Mouse (Mus musculus): ENCODE results near the gene 1700109H08Rik.
"Not testable (repeated sequence)": the region's sequence is repeated elsewhere in the genome, so short reads cannot be mapped to it uniquely, and the experiment has no call there.

1700109H08Rik gene

DNA sequence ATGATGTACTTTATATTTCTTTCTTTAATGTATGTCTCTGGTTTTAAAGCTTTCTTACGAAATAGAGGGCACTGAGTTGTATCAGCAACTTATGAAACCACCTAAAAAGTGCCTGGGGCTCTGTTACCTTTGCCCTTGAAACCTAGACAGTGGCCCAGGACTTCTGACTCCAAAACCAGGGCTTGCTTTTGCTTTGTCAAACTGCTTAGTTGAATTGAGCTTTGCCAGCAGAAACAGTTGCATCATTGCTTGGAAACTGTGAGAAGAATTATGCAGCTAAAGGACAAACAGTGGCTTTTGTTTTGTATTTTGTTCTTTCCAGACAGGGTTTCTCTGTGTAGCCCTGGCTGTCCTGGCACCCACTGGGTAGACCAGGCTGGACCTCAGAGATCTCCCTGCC, 28.9 kb downstream of the 1700109H08Rik start:
- DNase-seq (ENCODE audit: low spot score): no peak

DNA sequence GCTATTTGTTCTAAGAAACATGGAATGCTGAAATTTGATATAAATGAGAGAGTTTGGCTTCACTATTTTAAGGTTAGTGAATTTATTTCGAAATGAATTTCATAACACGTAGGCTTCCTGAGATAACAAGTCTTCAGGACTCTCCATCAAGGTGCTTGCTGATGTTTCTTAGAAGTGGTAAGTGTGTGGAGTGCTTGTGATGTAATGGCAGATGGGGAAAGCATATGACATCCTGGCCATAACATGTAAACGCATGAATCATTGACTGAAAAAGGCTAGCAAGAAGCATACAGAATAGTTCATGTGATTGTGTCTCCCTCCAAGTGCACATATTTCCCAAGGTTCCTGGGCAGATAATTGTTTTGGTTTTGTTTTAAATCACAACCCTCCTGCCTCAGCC, 29.4 kb downstream of the 1700109H08Rik start:
- DNase-seq (ENCODE audit: low spot score): no peak

DNA sequence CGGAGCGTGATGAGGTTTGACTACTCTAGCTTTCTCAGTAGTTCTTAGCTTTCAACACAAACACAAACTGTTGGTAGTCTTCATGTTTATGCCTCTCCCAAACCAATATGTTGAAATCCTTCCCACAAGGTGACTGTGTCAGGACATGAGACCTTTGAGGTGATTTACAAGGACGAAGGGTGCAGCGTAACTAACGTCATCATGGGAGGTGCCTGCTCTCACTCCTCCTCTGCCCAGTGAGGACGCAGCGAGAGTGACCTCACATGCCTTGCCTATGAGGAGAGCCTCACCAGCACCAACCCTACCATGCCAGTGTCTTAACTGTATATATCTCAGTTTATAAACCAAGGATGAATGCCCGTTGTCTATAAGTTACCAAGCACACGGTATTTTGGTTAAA, 35.7 kb downstream of the 1700109H08Rik start:
- DNase-seq (ENCODE audit: low spot score): no peak

DNA sequence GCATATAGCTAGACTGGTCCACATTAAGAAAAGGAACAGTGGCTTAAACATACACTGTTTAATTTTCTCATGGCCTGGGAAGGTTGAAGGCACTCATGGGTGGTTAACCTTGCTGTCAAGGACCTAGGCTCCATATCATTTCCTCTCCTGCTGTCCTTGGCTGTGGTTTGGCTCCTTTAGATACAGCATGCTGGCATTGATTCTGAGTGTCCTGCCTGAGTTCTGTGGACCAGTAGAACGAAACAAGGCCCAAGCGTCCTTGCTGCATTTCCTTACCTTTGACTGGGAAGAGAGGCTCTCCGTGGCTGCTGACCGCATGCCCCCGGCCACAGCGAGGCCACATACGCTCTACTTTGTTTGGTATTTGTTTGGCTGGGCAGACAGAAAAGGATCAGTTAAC, 37.9 kb downstream of the 1700109H08Rik start:
- DNase-seq (ENCODE audit: low spot score): no peak

DNA sequence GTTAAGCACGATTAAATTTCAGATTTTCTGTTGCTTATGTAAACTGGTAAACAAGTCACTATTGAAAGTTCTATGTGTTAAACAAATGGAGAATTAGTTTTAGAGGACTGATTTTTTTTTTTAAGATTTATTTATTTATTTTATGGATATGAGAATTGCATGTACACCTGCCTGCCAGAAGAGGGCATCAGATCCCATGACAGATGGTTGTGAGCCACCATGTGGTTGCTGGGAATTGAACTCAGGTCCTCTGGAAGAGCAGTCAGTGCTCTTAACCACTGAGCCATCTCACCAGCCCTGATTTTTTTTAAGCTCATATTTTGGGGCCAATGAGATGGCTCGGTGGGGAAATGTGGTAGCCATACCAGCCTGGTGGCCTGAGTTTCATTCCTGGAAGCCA, 40.5 kb downstream of the 1700109H08Rik start:
- DNase-seq (ENCODE audit: low spot score): not testable (repeated sequence)

DNA sequence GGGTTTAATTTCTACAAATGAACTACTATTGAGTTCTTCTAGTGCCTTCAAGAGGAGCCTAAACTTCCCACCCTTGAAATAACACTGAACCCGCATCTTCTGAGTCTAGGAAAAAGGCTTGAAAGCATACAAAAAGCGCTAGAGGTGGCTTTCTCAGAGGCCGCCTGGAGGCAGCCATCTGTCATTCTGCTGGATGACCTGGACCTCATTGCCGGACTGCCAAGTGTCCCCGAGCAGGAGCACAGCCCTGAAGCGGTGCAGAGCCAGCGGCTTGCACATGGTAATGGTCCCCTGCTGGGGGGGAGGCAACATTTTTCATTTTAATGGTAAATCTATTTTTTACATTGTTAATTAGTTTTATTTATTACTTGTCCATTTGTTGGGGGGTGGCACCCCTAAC, 49.1 kb downstream of the 1700109H08Rik start:
- no peak for DNase-seq (ENCODE audit: low spot score)

DNA sequence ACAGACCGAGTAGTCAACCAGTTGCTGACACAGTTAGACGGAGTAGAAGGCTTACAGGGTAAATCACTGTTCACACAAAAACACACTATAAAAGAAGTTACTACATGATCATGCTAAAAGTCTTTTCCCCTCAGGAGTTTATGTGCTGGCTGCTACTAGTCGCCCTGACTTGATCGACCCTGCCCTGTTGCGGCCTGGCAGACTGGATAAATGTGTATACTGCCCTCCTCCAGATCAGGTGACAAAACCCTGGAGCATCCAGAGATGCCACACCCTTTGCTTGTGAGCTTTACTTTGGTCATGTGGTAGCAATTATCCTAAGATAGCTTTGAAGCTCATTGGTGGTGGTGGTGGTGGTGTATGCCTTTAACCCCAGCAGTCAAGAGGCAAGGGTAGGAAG, 58.7 kb downstream of the 1700109H08Rik start:
- no peak for DNase-seq (ENCODE audit: low spot score)

DNA sequence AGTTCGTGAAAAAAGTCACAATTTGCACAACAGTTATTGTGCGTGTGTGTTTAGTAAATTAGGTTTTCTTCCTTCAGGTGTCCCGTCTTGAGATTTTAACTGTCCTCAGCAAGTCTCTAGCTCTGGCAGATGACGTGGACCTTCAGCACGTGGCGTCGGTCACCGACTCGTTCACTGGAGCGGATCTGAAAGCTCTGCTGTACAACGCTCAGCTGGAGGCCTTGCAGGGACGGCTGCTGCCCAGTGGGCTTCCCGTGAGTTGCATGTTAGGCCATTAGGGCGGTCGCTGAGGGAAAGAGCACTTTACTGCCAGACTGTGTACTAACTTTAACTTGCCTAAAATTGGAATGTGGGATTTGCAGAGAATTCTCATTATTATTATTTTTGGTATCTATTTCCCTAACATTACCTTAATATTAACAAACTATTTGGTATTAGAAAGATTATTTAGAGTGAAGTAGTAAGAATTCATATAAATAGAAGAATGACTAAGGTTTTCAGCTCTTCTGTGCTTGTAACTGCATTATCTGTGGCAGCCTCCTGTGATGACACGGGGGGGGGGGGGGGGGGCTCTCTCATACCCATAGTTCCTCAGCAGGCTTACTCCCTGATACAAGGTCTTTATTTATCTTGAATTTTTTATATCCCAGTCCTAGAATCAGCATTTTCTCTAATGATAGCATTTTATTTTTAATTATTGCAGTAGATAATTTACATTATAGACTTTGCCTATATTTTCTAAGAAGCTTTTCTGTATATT, 60.3 kb downstream of the 1700109H08Rik start:
- no peak for DNase-seq (ENCODE audit: low spot score)

DNA sequence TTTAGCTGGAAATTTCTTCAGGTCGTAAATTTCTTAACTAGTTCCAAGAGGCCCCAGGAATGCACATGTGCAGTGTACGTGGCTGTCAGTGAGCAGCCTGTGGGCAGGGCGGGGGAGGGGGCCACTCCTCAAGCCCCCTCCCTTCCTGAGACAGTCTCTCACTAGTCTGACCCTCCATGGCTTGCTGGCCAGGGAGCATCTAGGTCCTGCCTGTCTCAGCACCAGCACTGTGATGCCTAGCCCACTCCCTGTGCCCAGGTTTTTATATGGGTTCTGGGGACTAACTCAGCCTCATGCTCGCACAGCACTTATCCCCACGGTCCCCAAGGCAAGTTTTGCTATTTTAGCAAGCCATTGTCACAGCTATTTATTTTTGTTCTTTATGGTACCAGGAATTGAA, 60.9 kb downstream of the 1700109H08Rik start:
- DNase-seq (ENCODE audit: low spot score): no peak

DNA sequence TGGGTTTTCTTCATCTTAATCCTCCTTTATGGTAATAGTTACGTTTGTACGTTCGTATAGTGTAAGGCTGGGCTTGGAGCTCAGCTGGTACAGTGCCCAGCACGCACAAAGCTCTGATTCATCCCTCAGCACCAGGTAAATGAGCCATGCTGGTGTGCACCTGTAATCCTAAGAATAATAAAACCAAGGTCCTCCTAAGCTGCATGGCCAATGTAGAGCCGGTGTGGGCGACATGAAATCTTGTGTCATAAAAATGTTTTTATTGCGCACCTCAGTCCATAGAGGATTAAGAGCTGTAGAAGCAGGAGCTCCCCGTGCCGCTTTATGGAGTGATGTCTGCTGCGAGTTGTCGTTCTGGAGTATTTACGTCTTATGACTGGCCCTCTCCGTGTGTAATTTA, 61.9 kb downstream of the 1700109H08Rik start:
- DNase-seq (ENCODE audit: low spot score): no peak

DNA sequence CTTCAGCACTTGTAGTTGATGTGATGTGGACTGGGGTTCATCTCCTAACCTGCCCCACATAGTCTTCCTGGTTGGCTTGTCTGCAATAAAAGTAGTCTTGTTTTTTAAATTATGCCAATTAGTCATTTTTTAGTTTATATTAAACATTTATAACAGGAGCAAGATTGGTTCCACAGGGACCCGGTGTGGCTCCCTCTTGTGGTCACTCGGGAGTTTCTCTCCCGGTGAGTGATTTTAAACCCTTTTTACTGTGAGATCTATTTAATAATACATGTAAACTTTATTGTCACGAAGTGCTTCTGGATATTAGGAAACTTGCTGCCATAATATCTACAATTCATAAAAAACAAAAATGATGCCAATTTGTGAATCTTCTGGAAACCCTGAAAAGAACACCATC, 62.6 kb downstream of the 1700109H08Rik start:
- no peak for DNase-seq (ENCODE audit: low spot score)

Data from left cerebral cortex, adult 11 months (tissue).